Mouse (Mus musculus): ENCODE measurements around the gene Aco2. TPM values are rescaled to one million over a fixed set of nuclear protein-coding genes. Genes with fewer than 3 reads are reported as not detected.

Aco2 gene
- total RNA-seq (2022) = 1,000 to 10,000 TPM; 2,119 to 2,448 (median 2,260) TPM

GRCm38 (mm10) chr15:81872262-81873136 is at the start of gene Aco2:
Gene Aco2, plus strand, starts transcription at chr15:81872309.
- peak; percentile 100 for DNase-seq (ENCODE audit: low spot score)

- DNase-seq (ENCODE audit: low spot score) = no peak
These were observed 49.5 kb upstream of the Aco2 start for GRCm38 (mm10) chr15:81822631-81823030.

- DNase-seq (ENCODE audit: low spot score) = no peak
These were observed 47.3 kb upstream of the Aco2 start for GRCm38 (mm10) chr15:81824832-81825231.

GRCm38 (mm10) chr15:81828426-81829207 is 43.5 kb upstream of the Aco2 start:
- no peak for DNase-seq (ENCODE audit: low spot score)

- no peak for DNase-seq (ENCODE audit: low spot score)
These were observed 42.9 kb upstream of the Aco2 start for GRCm38 (mm10) chr15:81829208-81829580.

- DNase-seq (ENCODE audit: low spot score) = no peak
These were observed 41.6 kb upstream of the Aco2 start for GRCm38 (mm10) chr15:81830530-81830929.

GRCm38 (mm10) chr15:81831136-81831825 is 40.8 kb upstream of the Aco2 start:
- peak; percentile 91 for DNase-seq (ENCODE audit: low spot score)

GRCm38 (mm10) chr15:81832219-81832618 is 39.9 kb upstream of the Aco2 start:
- no peak for DNase-seq (ENCODE audit: low spot score)

- no peak for DNase-seq (ENCODE audit: low spot score)
These were observed 38.6 kb upstream of the Aco2 start for GRCm38 (mm10) chr15:81833481-81833880.

GRCm38 (mm10) chr15:81834171-81834841 is 37.8 kb upstream of the Aco2 start:
- peak; percentile 72 for DNase-seq (ENCODE audit: low spot score)

GRCm38 (mm10) chr15:81835007-81835880 is 36.9 kb upstream of the Aco2 start:
- DNase-seq (ENCODE audit: low spot score) = no peak

GRCm38 (mm10) chr15:81836124-81836821 is 35.8 kb upstream of the Aco2 start:
- DNase-seq (ENCODE audit: low spot score) = peak; percentile 94

- DNase-seq (ENCODE audit: low spot score) = no peak
These were observed 34.9 kb upstream of the Aco2 start for GRCm38 (mm10) chr15:81836966-81837920.

- DNase-seq (ENCODE audit: low spot score) = no peak
These were observed 33.4 kb upstream of the Aco2 start for GRCm38 (mm10) chr15:81838554-81839235.

- peak; percentile 93 for DNase-seq (ENCODE audit: low spot score)
These were observed 32.5 kb upstream of the Aco2 start for GRCm38 (mm10) chr15:81839634-81840033.

- DNase-seq (ENCODE audit: low spot score) = no peak
These were observed 31.8 kb upstream of the Aco2 start for GRCm38 (mm10) chr15:81840306-81840705.

GRCm38 (mm10) chr15:81842275-81842674 is 29.8 kb upstream of the Aco2 start:
- DNase-seq (ENCODE audit: low spot score) = no peak

- no peak for DNase-seq (ENCODE audit: low spot score)
These were observed 27.0 kb upstream of the Aco2 start for GRCm38 (mm10) chr15:81845033-81845625.

All from heart, adult 8-10 months (tissue).